Mouse (Mus musculus): ENCODE measurements around the gene Abhd13.
A peak's percentile ranks its signal among the peaks of the same experiment; 100 is the strongest.

Gene Abhd13

GRCm38 (mm10) chr8:9977573-9978314 is at the start of gene Abhd13, which contains the start of gene Lig4:
Gene Abhd13, plus strand, starts transcription at chr8:9977707.
Gene Lig4, minus strand, starts transcription at chr8:9977686.
- DNase-seq: peak; percentile 99

- peak; percentile 56 to 57 for DNase-seq
These were observed 47.6 kb upstream of the Abhd13 start for GRCm38 (mm10) chr8:9929746-9930445.

- DNase-seq: peak; percentile 42 to 46
These were observed 44.8 kb upstream of the Abhd13 start for GRCm38 (mm10) chr8:9932711-9933110.

- DNase-seq: peak; percentile 71 to 74
These were observed 42.5 kb upstream of the Abhd13 start for GRCm38 (mm10) chr8:9934891-9935565.

GRCm38 (mm10) chr8:9935574-9935973 is 41.9 kb upstream of the Abhd13 start:
- DNase-seq: no peak

- peak; percentile 14 to 40 for DNase-seq
These were observed 28.2 kb upstream of the Abhd13 start for GRCm38 (mm10) chr8:9949134-9949890.

- DNase-seq: no peak
These were observed 19.2 kb upstream of the Abhd13 start for GRCm38 (mm10) chr8:9958338-9958737.

- DNase-seq: no peak
These were observed 17.6 kb upstream of the Abhd13 start for GRCm38 (mm10) chr8:9959919-9960318.

GRCm38 (mm10) chr8:9971866-9972265 is 5.6 kb upstream of the Abhd13 start:
- no peak for DNase-seq

- DNase-seq: no peak
These were observed 2.2 kb upstream of the Abhd13 start for GRCm38 (mm10) chr8:9975276-9975675.

- peak; percentile 98 for DNase-seq
These were observed 1.5 kb upstream of the Abhd13 start for GRCm38 (mm10) chr8:9975898-9976611.

GRCm38 (mm10) chr8:9977016-9977415 is 491 bp upstream of the Abhd13 start:
- peak in 1 of 2 experiments; percentile 11 for DNase-seq

GRCm38 (mm10) chr8:9978475-9979230 is 1.1 kb downstream of the Abhd13 start:
- DNase-seq: peak; percentile 64 to 65

GRCm38 (mm10) chr8:9979746-9980145 is 2.2 kb downstream of the Abhd13 start:
- DNase-seq: peak in 1 of 2 experiments; percentile 5

GRCm38 (mm10) chr8:9980188-9980587 is 2.7 kb downstream of the Abhd13 start:
- DNase-seq: no peak

GRCm38 (mm10) chr8:10004115-10004514 is 26.6 kb downstream of the Abhd13 start:
- no peak for DNase-seq

- no peak for DNase-seq
These were observed 28.9 kb downstream of the Abhd13 start, which contains the start of gene Tnfsf13b for GRCm38 (mm10) chr8:10006156-10006985. Gene Tnfsf13b, plus strand, starts transcription at chr8:10006467.

- DNase-seq: peak; percentile 55 to 61
These were observed 29.6 kb downstream of the Abhd13 start for GRCm38 (mm10) chr8:10006986-10007659.

GRCm38 (mm10) chr8:10007660-10008028 is 30.1 kb downstream of the Abhd13 start:
- no peak for DNase-seq

GRCm38 (mm10) chr8:10016252-10016651 is 38.7 kb downstream of the Abhd13 start:
- no peak for DNase-seq
